Mouse (Mus musculus) lung, adult 2 months (tissue): Measurements from ENCODE around the gene Ccdc18. TPM values are rescaled to one million over a fixed set of nuclear protein-coding genes. Genes with fewer than 3 reads are reported as not detected.
"Not testable (repeated sequence)": the region's sequence is repeated elsewhere in the genome, so short reads cannot be mapped to it uniquely, and the experiment has no call there.

Experiments used
- DNase-seq: peaks from one replicate; pipeline ENCODE4 v3.0.0; 2022
- H3K4me1 ChIP-seq: fragments of 200-500 bp; 2 replicates; pipeline ENCODE4 v1.6.1; 2011; ENCODE audit warnings: low read length; ENCODE audit not compliant: control insufficient read depth, insufficient read depth
- H3K4me3 ChIP-seq: fragments of 200-500 bp; replicated peaks from 2 replicates; pipeline ENCODE3; 2011; ENCODE audit warnings: low read depth, mild to moderate bottlenecking, control low read depth, low read length; ENCODE audit errors: extremely low read depth
- CTCF ChIP-seq: fragments of 200-500 bp; IDR thresholded peaks from 2 replicates; pipeline ENCODE4 v1.5.1; 2011; ENCODE audit warnings: mild to moderate bottlenecking, low read length, control low read depth; ENCODE audit not compliant: insufficient read depth
- POLR2A ChIP-seq: fragments of 200-500 bp; IDR thresholded peaks from 2 replicates; pipeline ENCODE4 v1.6.1; 2011; ENCODE audit warnings: low read depth, mild to moderate bottlenecking, control low read depth, low read length, borderline replicate concordance; ENCODE audit errors: extremely low read depth
- WGBS: fragments of 180-500 bp; shearing (Covaris S2); methylation state at CpG from one replicate; pipeline ENCODE4 v1.1.7; 2018; 5-methylcytosine and 5-hydroxymethylcytosine counted together
- polyA plus RNA-seq: library from polyadenylated mRNA; depleted of rRNA; stranded (reverse); fragments of >200 nt; gene quantifications from 2 replicates; pipeline ENCODE4 v1.2.3, GENCODE M21; 2012; rRNA removed

Ccdc18 gene
- 0.02 TPM in 1 of 2 replicates, not detected in the other for polyA plus RNA-seq

DNA sequence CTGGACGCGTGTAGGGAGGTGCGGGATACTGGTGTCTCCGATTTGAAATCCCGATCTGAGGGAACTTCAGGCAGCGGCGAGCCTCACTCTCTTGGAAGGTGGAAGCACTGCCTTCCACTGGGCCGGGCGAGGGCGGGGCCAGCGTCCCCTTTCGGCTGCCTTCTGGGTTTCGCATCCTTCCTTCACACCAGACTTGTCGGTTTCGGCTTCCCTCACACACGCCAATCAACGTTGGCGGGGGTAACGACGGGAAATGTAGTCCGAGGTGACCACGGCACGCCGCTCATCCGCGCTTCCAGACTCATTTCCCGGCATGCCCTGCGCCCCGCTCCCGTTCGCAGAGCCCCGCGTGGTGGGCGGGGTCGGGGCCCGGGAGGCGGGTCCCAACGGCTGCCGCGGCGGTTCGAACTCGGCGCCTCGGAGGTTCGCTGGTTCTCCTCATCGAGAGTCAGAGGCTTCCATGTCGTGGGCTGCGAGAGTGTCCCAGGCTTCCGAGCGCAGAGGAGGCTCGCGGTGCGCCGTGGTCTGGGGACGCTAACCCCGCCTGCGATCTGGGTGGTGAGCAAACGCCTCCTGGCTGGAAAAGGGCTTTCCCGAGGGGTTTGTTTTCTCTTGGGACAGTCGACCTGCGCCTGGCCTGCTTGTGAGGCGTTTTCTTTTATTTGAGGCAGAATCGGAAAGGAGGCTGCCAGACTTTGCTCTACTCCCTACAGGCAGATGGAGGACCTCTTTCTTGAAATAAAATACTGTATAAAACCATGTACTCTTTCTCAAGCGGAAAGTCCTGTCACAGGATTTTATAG lies at the start of gene Ccdc18, which contains the start of gene Tmed5:
TSS of gene Ccdc18 (plus strand) at position 435 of the 803 bp plus-strand sequence.
TSS of gene Tmed5 (minus strand) at position 180 of the 803 bp plus-strand sequence.
- peak; percentile 94 for DNase-seq
- TF ChIP-seq CTCF = no peak
- TF ChIP-seq POLR2A = peak; percentile 81; the same call in 1 of the 2 replicates
- under 1% methylated on average over 65 of the region's 65 CpGs for WGBS
- Histone ChIP-seq H3K4me1 (peaks cover 7% of the 10 kb centered on the region), H3K4me3 (peak within 1 kb of the TSS; percentile 92)

DNA sequence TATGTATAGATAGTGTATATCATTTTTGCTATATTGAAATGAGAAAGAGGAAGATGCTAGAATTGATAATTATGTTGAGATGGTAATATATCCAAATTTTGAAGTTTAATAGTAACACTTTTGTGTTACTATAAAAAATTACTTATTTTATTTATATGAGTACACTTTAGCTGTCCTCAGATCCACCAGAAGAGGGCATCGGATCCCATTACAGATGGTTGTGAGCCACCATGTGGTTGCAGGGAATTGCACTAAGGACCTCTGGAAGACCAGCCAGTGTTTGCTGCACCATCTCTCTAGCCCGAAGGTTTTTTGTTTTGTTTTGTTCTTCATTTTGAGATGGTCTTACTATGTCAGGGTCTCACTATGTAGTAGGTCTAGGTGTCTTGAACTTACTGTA lies 47.2 kb upstream of the Ccdc18 start:
- no peaks in the 10 kb centered on the region for H3K4me1 ChIP-seq
- H3K4me3 ChIP-seq = no peak overlapping the region
- WGBS = 89% methylated on average over 2 of the region's 2 CpGs
- no peak for DNase-seq
- TF ChIP-seq POLR2A (no peak), CTCF (no peak)

DNA sequence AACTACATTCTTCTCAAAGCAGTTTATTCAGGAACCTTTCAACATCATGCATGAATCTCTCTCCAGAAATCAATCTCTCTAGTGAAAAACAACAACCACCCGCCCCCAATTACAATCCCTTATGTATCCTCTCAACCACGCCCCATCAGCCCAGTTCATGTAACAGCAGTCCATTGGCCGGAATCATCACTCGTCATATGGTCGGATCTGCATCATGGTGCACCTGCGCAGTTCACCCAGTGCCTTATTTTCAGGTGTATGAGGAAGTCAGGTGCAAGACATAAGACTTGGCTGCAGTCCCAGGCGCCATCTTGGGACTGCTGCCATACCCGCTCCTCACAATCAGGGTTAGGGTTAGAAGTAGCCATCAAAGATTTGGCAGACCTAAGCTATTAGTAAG lies 39.9 kb upstream of the Ccdc18 start:
- H3K4me3 ChIP-seq, DNase-seq, H3K4me1 ChIP-seq: not testable (repeated sequence)
- WGBS = 95% methylated on average over 8 of the region's 8 CpGs

DNA sequence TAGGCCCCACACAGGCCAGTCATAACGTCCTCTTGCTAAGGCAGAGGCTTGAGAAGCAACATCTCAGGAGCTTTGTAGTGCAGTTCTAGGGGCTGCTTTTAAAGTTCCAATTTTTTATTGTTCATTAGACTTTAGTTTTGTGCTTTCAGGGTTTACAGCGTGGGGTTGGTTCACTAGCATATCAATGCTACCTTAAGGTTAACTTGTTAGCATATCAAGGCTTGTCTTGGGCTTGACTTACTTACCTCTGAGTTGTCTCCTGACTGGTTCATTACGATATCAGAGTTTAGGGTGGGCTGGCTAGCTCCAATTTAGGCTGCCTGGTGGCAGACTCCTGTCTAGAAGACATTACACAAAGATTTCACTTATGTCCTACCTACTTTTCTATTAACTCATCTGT lies 35.0 kb upstream of the Ccdc18 start:
- DNase-seq = no peak
- WGBS = 95% methylated on average over 3 of the region's 3 CpGs
- Histone ChIP-seq H3K4me3 (no peak overlapping the region), H3K4me1 (no peaks in the 10 kb centered on the region)
- TF ChIP-seq POLR2A (no peak), CTCF (no peak)

DNA sequence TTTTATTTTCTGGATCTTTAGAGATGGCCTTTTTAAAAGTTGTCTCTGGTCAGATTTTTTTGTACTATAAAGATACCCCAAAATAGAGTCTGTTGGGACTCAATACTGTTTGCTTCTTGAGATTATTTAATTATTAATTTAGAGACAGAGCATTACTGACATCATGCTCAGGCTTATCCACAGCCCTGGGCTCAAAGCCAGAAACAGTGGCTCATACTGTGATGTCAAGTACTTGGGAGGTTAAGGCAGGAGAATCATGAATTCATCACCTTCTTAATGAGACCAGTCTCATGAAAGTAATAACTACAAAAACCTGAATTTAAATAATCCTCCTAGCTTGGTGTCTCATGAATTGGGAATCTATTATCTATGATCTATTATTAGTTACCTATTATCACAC lies 32.5 kb upstream of the Ccdc18 start:
- no peak for DNase-seq

DNA sequence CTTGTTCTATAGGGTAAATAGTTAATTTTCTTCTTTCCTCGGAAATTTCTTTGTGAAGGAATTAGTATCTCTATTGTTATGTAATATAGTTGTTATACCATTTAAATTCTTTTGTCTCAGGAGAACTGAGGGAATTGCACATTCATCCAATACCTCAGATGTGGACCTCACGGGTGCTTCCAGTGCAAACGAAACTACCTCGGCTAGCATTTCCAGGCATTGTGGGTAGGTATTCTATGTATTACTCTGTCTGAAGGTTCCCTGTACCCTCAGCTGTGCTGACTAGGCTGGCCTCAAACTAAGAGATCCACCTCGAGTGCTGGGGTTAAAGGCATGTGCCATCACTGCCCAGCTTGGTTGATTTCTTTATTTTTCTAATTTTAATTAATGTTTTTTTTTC lies 28.4 kb upstream of the Ccdc18 start:
- WGBS = 84% methylated on average over 5 of the region's 5 CpGs

More for the DNA sequence above, 32.5 kb upstream of the Ccdc18 start:
- Histone ChIP-seq H3K4me1 (no peaks in the 10 kb centered on the region), H3K4me3 (no peak overlapping the region)
- TF ChIP-seq CTCF (no peak), POLR2A (no peak)

DNA sequence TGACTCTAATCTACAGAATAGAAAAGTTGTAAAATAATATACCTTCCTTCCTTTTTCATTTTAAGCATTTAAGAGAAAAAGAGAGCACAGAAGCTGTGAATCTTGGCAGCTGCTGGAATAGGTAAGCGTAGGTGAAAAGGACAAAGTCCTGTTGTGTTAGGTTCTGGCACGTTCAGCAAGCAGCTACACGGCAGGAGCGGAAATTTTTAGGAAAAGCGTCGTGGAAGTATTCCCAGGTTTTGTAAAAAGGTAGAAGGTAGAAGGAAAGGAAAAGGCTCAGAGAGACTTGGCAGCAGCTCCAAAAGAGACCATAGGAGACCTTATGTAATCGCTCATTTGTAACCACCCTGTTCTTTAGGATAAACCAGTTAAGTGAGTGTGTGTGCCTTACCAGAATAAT lies 23.3 kb upstream of the Ccdc18 start:
- TF ChIP-seq POLR2A (no peak), CTCF (no peak)
- DNase-seq = no peak
- 90% methylated on average over 7 of the region's 7 CpGs for WGBS

More for the DNA sequence above, 28.4 kb upstream of the Ccdc18 start:
- TF ChIP-seq CTCF (no peak), POLR2A (no peak)
- Histone ChIP-seq H3K4me1 (no peaks in the 10 kb centered on the region), H3K4me3 (no peak overlapping the region)
- no peak for DNase-seq

DNA sequence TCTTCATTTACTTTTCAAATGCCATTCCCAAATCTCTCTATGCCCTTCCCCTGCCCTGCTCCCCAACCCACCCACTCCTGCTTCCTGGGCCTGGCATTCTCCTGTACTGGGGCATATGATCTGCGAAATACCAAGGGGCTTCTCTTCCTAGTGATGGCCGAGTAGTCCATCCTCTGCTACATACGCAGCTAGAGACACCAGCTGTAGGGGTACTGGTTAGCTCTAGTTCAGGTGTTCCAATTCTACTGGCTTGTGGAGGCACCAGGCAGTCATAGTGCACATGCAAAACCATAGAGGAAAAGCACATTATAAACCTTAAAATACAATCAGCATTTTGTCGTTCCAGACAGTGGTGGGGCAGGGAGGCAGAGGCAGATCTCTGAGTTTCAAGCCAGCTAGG lies 15.0 kb upstream of the Ccdc18 start:
- WGBS = 88% methylated on average over 4 of the region's 4 CpGs
- DNase-seq = no peak
- H3K4me1 ChIP-seq = no peaks in the 10 kb centered on the region
- H3K4me3 ChIP-seq = no peak overlapping the region
- TF ChIP-seq CTCF (no peak), POLR2A (no peak)

More for the DNA sequence above, 23.3 kb upstream of the Ccdc18 start:
- Histone ChIP-seq H3K4me1 (no peaks in the 10 kb centered on the region), H3K4me3 (no peak overlapping the region)

DNA sequence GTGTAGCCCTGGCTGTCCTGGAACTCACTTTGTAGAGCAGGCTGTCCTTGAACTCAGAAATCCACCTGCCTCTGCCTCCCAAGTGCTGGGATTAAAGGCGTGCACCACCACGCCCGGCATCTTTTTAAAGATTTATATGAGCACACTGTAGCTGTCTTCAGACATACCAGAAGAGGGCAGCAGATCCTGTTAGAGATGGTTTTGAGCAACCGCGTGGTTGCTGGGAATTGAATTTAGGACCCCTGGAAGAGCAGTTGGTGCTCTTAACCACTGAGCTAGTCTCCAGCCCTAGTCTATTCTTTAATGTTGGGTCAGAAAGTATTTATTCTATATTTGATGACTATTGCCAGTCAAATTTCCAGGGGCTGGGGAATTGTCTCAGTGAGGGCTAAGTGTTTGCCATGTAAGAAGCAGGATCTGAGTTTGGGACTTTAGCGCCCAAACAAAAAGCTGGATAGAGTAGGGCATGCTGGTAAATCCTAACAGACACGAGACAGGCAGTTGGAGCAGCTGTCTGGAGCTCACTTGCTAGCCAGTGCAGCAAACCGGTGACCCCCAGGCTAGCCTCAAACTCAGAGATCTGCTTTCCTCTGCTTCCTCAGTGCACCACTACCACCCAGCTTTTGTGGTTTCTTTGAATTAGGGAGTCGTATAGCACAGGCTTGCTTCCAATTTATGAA lies 12.3 kb upstream of the Ccdc18 start:
- no peak for DNase-seq
- Histone ChIP-seq H3K4me3 (no peak overlapping the region), H3K4me1 (no peaks in the 10 kb centered on the region)
- TF ChIP-seq CTCF (no peak), POLR2A (no peak)
- WGBS = 88% methylated on average over 9 of the region's 9 CpGs

DNA sequence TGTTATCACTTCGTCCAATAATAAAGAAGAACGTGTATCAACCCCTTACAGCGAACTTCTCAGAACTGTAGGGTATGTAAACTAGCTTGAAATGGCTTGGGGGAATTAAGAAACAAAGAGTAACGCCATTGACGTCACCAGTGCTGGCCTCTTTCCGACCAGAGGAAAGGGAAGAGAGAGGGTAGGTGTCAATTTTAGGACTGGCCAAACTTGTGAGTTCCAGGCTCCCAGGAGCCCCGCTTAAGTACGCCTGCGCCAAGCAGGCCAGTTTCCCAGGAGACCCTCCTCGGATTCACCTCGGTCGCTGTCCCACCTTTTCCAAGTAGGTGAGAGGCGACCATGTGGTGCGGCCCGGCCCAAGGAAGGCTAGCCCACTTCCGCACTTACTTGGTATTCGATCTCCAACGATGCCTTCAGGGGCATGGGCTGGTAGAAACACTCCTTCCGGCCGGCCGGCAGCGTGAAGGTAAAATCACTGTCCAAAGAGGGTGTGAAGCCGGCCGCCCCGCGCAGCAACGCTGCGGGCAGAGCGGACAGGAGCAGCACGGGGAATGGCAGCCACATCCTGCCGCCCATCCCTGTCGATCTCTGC lies 730 bp upstream of the Ccdc18 start:
- TF ChIP-seq POLR2A (no peak), CTCF (no peak)
- no peak for DNase-seq
- under 1% methylated on average over 32 of the region's 32 CpGs for WGBS

More for the DNA sequence above, 730 bp upstream of the Ccdc18 start:
- peaks cover 7% of the 10 kb centered on the region for H3K4me1 ChIP-seq
- H3K4me3 ChIP-seq = peak overlapping the region; percentile 91
